Mouse (Mus musculus): Measurements from ENCODE around the gene Vmn2r51. TPM values are rescaled to one million over a fixed set of nuclear protein-coding genes. Genes with fewer than 3 reads are reported as not detected.
"Not testable (repeated sequence)": the region's sequence is repeated elsewhere in the genome, so short reads cannot be mapped to it uniquely, and the experiment has no call there.

Vmn2r51 gene
- not detected in 2 replicates for polyA plus RNA-seq (2014; fragmentation: Nextera tagmentation; extraction: Ambion mirVana)

DNA sequence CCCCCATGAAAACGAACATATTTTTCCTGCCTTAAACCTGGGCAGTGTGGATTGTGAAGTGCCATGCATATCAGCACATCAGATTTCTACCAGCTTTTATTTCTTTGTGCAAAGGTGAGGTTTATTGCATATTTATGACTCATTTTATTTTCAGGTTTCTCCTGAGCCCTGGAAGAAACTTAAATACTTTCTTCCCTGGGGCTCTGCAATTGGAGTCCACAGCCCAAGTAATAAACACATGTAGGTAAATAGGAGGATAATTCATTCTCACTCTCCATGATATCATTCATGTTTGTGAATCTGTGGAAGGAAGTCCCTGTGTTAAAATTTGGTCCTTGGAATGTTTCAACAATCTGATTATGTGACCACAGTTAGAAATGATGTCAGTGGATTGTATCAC is at the start of gene Vmn2r51:
TSS of gene Vmn2r51 (minus strand) at position 101 of the 400 bp plus-strand sequence.
- H3K9me3 ChIP-seq (ENCODE audit: control insufficient read depth, low read length); DNase-seq (ENCODE audit: low spot score); H3K4me1 ChIP-seq (replicated peaks; ENCODE audit: control insufficient read depth, insufficient read depth, low read length); H3K27ac ChIP-seq; H3K36me3 ChIP-seq (replicated peaks; ENCODE audit: control insufficient read depth, insufficient read depth); ATAC-seq (ENCODE audit: low FRiP score); H3K4me3 ChIP-seq (replicated peaks; ENCODE audit: low read length); H3K27me3 ChIP-seq (ENCODE audit: control insufficient read depth, insufficient read depth, low read length); H3K4me2 ChIP-seq (replicated peaks); H3K9ac ChIP-seq: not testable (repeated sequence)
- WGBS = 58% methylated on average over 1 of the region's 1 CpGs

DNA sequence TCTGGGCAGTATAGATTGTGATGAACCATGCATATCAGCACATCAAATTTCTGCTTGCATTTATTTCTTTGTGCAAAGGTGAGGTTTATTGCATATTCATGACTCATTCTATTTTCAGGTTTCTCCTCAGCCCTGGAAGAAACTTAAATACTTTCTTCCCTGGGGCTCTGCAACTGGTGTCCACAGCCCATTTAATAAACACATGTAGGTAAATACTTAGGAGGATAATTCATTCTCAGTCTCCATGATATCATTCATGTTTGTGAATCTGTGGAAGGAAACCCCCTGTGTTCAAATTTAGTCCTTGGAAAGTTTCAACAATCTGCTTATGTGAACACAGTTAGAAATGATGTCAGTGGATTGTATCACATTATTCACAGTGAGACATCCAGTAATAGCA is 52.3 kb downstream of the Vmn2r51 start, which contains the start of gene Vmn2r50:
TSS of gene Vmn2r50 (minus strand) at position 101 of the 400 bp plus-strand sequence.
- not testable (repeated sequence) for H3K4me3 ChIP-seq (replicated peaks; ENCODE audit: low read length); H3K4me2 ChIP-seq (replicated peaks); DNase-seq (ENCODE audit: low spot score); H3K27me3 ChIP-seq (ENCODE audit: control insufficient read depth, insufficient read depth, low read length); H3K36me3 ChIP-seq (replicated peaks; ENCODE audit: control insufficient read depth, insufficient read depth); H3K4me1 ChIP-seq (replicated peaks; ENCODE audit: control insufficient read depth, insufficient read depth, low read length); H3K9me3 ChIP-seq (ENCODE audit: control insufficient read depth, low read length); H3K27ac ChIP-seq; ATAC-seq (ENCODE audit: low FRiP score); H3K9ac ChIP-seq

Other genes starting within 250 kb of the Vmn2r51 start
- gene Vmn2r48, start 152.2 kb downstream of the Vmn2r51 start, polyA plus RNA-seq (2014; fragmentation: Nextera tagmentation; extraction: Ambion mirVana) = not detected in 2 replicates
- gene Vmn2r49, start 113.5 kb downstream of the Vmn2r51 start, polyA plus RNA-seq (2014; fragmentation: Nextera tagmentation; extraction: Ambion mirVana) = not detected in 2 replicates
- gene Vmn2r50, start 52.4 kb downstream of the Vmn2r51 start, polyA plus RNA-seq (2014; fragmentation: Nextera tagmentation; extraction: Ambion mirVana) = not detected in 2 replicates
- gene Vmn2r52, start 70.8 kb upstream of the Vmn2r51 start, polyA plus RNA-seq (2014; fragmentation: Nextera tagmentation; extraction: Ambion mirVana) = not detected in 2 replicates
- gene Vmn1r66, start 172.3 kb upstream of the Vmn2r51 start, polyA plus RNA-seq (2014; fragmentation: Nextera tagmentation; extraction: Ambion mirVana) = not detected in 2 replicates

Measured in hindbrain, embryonic 14.5 days (tissue).